Mouse (Mus musculus): ENCODE results near the gene Padi4.

GRCm38 (mm10) chr4:140707615-140708014 is 66.4 kb downstream of the Padi4 start:
- TF ChIP-seq CTCF (IDR thresholded peaks at IDR 0.05; ENCODE audit: low read depth, low read length) (no peak), POLR2A (IDR thresholded peaks at IDR 0.05; ENCODE audit: borderline replicate concordance, low read depth, low read length) (no peak)
